ENCODE assay signal across 27 mouse cellular contexts in genomic region chr8:101350848-101351247, GRCm38 (mm10).
DNase-seq lines count a peak whose midpoint lies in the region; ATAC-seq and TF ChIP-seq lines count a peak whose summit lies in the region.
"Had no signal": no experiment of that assay in that cellular context is flagged by ENCODE, and none has a peak within 500 bp of the region (broad histone marks: within the 10 kb centered on the region; RNA-seq: fewer than 3 reads in every experiment).

No protein-coding gene starts in this region.

- 55% methylated on average over 5 of the region's 5 CpGs for WGBS in forebrain, embryonic 13.5 days
- 66% methylated on average over 5 of the region's 5 CpGs for WGBS in forebrain, embryonic 11.5 days
- 38% methylated on average over 5 of the region's 5 CpGs for WGBS in forebrain, embryonic 15.5 days
- WGBS in forebrain, embryonic 10.5 days: 79% methylated on average over 5 of the region's 5 CpGs
- WGBS in forebrain, postnatal 0 days: 39% methylated on average over 5 of the region's 5 CpGs

- no peak overlapping the region for H3K9ac ChIP-seq in forebrain, embryonic 13.5 days
- H3K9ac ChIP-seq in forebrain, embryonic 11.5 days (ENCODE audit: low read length): no peak overlapping the region
- H3K9ac ChIP-seq in forebrain, embryonic 15.5 days (replicated peaks): no peak overlapping the region
- H3K9ac ChIP-seq in forebrain, postnatal 0 days: no peak overlapping the region
- H3K9ac ChIP-seq: embryonic facial prominence, embryonic 13.5 days; embryonic facial prominence, embryonic 15.5 days had no signal

- no peak overlapping the region for H3K4me3 ChIP-seq in forebrain, embryonic 13.5 days
- H3K4me3 ChIP-seq in forebrain, embryonic 11.5 days (ENCODE audit: low read depth, low read length): no peak overlapping the region
- H3K4me3 ChIP-seq in forebrain, embryonic 15.5 days: no peak overlapping the region
- no peak overlapping the region for H3K4me3 ChIP-seq in forebrain, embryonic 10.5 days
- no peak overlapping the region for H3K4me3 ChIP-seq in forebrain, postnatal 0 days (ENCODE audit: low read depth, low read length)
- H3K4me3 ChIP-seq: embryonic facial prominence, embryonic 13.5 days; embryonic facial prominence, embryonic 15.5 days; erythroblast, embryonic 14.5 days had no signal

- ATAC-seq in forebrain, embryonic 13.5 days: 0 out of 2 replicates have a peak, but pooled peaks have one; percentile 27
- ATAC-seq in forebrain, embryonic 11.5 days (replicated peaks; ENCODE audit: low FRiP score): no peak
- ATAC-seq in forebrain, embryonic 15.5 days (replicated peaks): no peak
- no peak for ATAC-seq in forebrain, postnatal 0 days
- ATAC-seq: activated CD4-positive, CD25-positive, alpha-beta regulatory T cell, adult 4 months; CD4-positive, CD25-positive, alpha-beta regulatory T cell, adult 4 months; Patski had no signal

- H3K27ac ChIP-seq in forebrain, embryonic 13.5 days: no peak overlapping the region
- H3K27ac ChIP-seq in forebrain, embryonic 11.5 days (ENCODE audit: low read depth, low read length): no peak overlapping the region
- peak overlapping the region; percentile 14; the same call in 1 of the 2 replicates for H3K27ac ChIP-seq in forebrain, embryonic 15.5 days (replicated peaks)
- H3K27ac ChIP-seq in forebrain, embryonic 10.5 days: no peak overlapping the region
- H3K27ac ChIP-seq in forebrain, postnatal 0 days (ENCODE audit: low read depth, low read length): no peak overlapping the region
- H3K27ac ChIP-seq: embryonic facial prominence, embryonic 13.5 days; embryonic facial prominence, embryonic 15.5 days had no signal

- no peaks in the 10 kb centered on the region for H3K27me3 ChIP-seq in forebrain, embryonic 13.5 days
- no peaks in the 10 kb centered on the region for H3K27me3 ChIP-seq in forebrain, embryonic 11.5 days (ENCODE audit: control insufficient read depth, insufficient read depth, low read length)
- H3K27me3 ChIP-seq in forebrain, embryonic 15.5 days: no peaks in the 10 kb centered on the region
- H3K27me3 ChIP-seq in forebrain, embryonic 10.5 days (ENCODE audit: poor library complexity, severe bottlenecking): no peaks in the 10 kb centered on the region
- H3K27me3 ChIP-seq in forebrain, postnatal 0 days (ENCODE audit: insufficient read depth, low read length): no peaks in the 10 kb centered on the region
- H3K27me3 ChIP-seq: CH12.LX; embryonic facial prominence, embryonic 13.5 days; embryonic facial prominence, embryonic 15.5 days; Patski had no signal

- TF ChIP-seq CTCF in forebrain, postnatal 0 days (IDR thresholded peaks at IDR 0.05; ENCODE audit: low read depth): no peak

- H3K9me3 ChIP-seq in forebrain, embryonic 13.5 days (replicated peaks): no peaks in the 10 kb centered on the region
- no peaks in the 10 kb centered on the region for H3K9me3 ChIP-seq in forebrain, embryonic 11.5 days (ENCODE audit: control insufficient read depth, low read length)
- H3K9me3 ChIP-seq in forebrain, embryonic 15.5 days: no peaks in the 10 kb centered on the region
- H3K9me3 ChIP-seq in forebrain, embryonic 10.5 days: no peaks in the 10 kb centered on the region
- no peaks in the 10 kb centered on the region for H3K9me3 ChIP-seq in forebrain, postnatal 0 days (ENCODE audit: low read length)
- H3K9me3 ChIP-seq: embryonic facial prominence, embryonic 13.5 days; embryonic facial prominence, embryonic 15.5 days had no signal

- H3K4me2 ChIP-seq in forebrain, embryonic 13.5 days: no peak overlapping the region
- H3K4me2 ChIP-seq in forebrain, embryonic 11.5 days (ENCODE audit: low read depth, low read length, severe bottlenecking): no peak overlapping the region
- H3K4me2 ChIP-seq in forebrain, embryonic 15.5 days (replicated peaks): no peak overlapping the region
- no peak overlapping the region for H3K4me2 ChIP-seq in forebrain, postnatal 0 days (ENCODE audit: low read depth)
- H3K4me2 ChIP-seq: embryonic facial prominence, embryonic 13.5 days; embryonic facial prominence, embryonic 15.5 days had no signal

- DNase-seq in forebrain, embryonic 11.5 days (ENCODE audit: low spot score): no peak
- DNase-seq in forebrain, embryonic 10.5 days (ENCODE audit: extremely low spot score, low spot score): no peak
- peak; percentile 9 for DNase-seq in layer of hippocampus, adult 9-11 months
- no peak for DNase-seq in layer of hippocampus, adult 11-12 months (ENCODE audit: low spot score)
- DNase-seq in forebrain, postnatal 0 days: peak; percentile 10
- no peak for DNase-seq in heart, adult 8-10 months (ENCODE audit: low spot score)
- DNase-seq: adrenal gland, adult 8-10 months; adrenal gland, postnatal 14 days; adrenal gland, postnatal 36 days; B cell, adult 2 months; cerebellum, adult 11 months; cerebellum, adult 18-20 months; cerebellum, adult 8-10 months; cerebellum, adult 9-11 months; cerebellum, postnatal 14 days; cerebellum, postnatal 36 days; embryo, embryonic 11 days had no signal

- H3K36me3 ChIP-seq in forebrain, embryonic 13.5 days (ENCODE audit: poor library complexity, severe bottlenecking): no peaks in the 10 kb centered on the region
- H3K36me3 ChIP-seq in forebrain, embryonic 11.5 days (ENCODE audit: control insufficient read depth, insufficient read depth, low read length): no peaks in the 10 kb centered on the region
- H3K36me3 ChIP-seq in forebrain, embryonic 15.5 days: no peaks in the 10 kb centered on the region
- no peaks in the 10 kb centered on the region for H3K36me3 ChIP-seq in forebrain, embryonic 10.5 days (replicated peaks)
- H3K36me3 ChIP-seq in forebrain, postnatal 0 days (ENCODE audit: insufficient read depth): no peaks in the 10 kb centered on the region
- H3K36me3 ChIP-seq: embryonic facial prominence, embryonic 13.5 days; embryonic facial prominence, embryonic 15.5 days; G1E had no signal

- no peaks in the 10 kb centered on the region for H3K4me1 ChIP-seq in forebrain, embryonic 13.5 days
- H3K4me1 ChIP-seq in forebrain, embryonic 11.5 days (replicated peaks; ENCODE audit: control insufficient read depth, insufficient read depth, low read length): no peaks in the 10 kb centered on the region
- 0 out of 2 replicates have a peak, but pooled peaks cover 5% of the 10 kb centered on the region for H3K4me1 ChIP-seq in forebrain, embryonic 15.5 days
- peaks cover 5% of the 10 kb centered on the region; the same call in 1 of the 2 replicates for H3K4me1 ChIP-seq in forebrain, embryonic 10.5 days
- H3K4me1 ChIP-seq in forebrain, postnatal 0 days (ENCODE audit: insufficient read depth): no peaks in the 10 kb centered on the region
- H3K4me1 ChIP-seq: embryonic facial prominence, embryonic 13.5 days; embryonic facial prominence, embryonic 15.5 days had no signal

Comparison
In these comparisons a context has a peak if more than half of its experiments do, and no peak if none do; other contexts are left out.
1. DNase-seq: peak in layer of hippocampus, adult 9-11 months (single experiment) and forebrain, postnatal 0 days (single experiment); none in forebrain, embryonic 11.5 days (single experiment), forebrain, embryonic 10.5 days (single experiment), layer of hippocampus, adult 11-12 months (single experiment) and heart, adult 8-10 months (single experiment).